Mouse (Mus musculus) natural killer cell, adult 2 months (primary cell): ENCODE results near the gene Cpz.

Experiments
- DNase-seq, 2 experiments: peaks; one replicate each; pipeline ENCODE4 v3.0.0; 2022; ENCODE audit warnings: low spot score in 2 of 2

Gene Cpz

GRCm38 (mm10) chr5:35530442-35530841 lies 4.9 kb upstream of the Cpz start:
- peak in 1 of 2 experiments; percentile 14 for DNase-seq

- no peak for DNase-seq
Observed at GRCm38 (mm10) chr5:35524381-35524780, 1.1 kb downstream of the Cpz start.

- DNase-seq = no peak
Observed at GRCm38 (mm10) chr5:35523735-35524134, 1.8 kb downstream of the Cpz start.

GRCm38 (mm10) chr5:35516781-35517180 lies 8.7 kb downstream of the Cpz start:
- DNase-seq = no peak

- DNase-seq = peak in 1 of 2 experiments; percentile 18
Observed at GRCm38 (mm10) chr5:35510589-35510988, 14.9 kb downstream of the Cpz start.

GRCm38 (mm10) chr5:35505016-35505415 lies 20.5 kb downstream of the Cpz start:
- DNase-seq = no peak

GRCm38 (mm10) chr5:35497344-35497743 lies 28.2 kb downstream of the Cpz start:
- no peak for DNase-seq

GRCm38 (mm10) chr5:35495989-35496388 lies 29.5 kb downstream of the Cpz start:
- DNase-seq = no peak

GRCm38 (mm10) chr5:35494773-35495390 lies 30.6 kb downstream of the Cpz start:
- no peak for DNase-seq

- DNase-seq = no peak
Observed at GRCm38 (mm10) chr5:35493770-35494169, 31.7 kb downstream of the Cpz start.

- no peak for DNase-seq
Observed at GRCm38 (mm10) chr5:35479521-35479920, 46.0 kb downstream of the Cpz start.

GRCm38 (mm10) chr5:35475236-35475635 lies 50.3 kb downstream of the Cpz start:
- DNase-seq = no peak

GRCm38 (mm10) chr5:35470885-35471528 lies 54.5 kb downstream of the Cpz start:
- DNase-seq = no peak

- DNase-seq = no peak
Observed at GRCm38 (mm10) chr5:35465966-35466635, 59.4 kb downstream of the Cpz start.

GRCm38 (mm10) chr5:35462081-35462480 lies 63.4 kb downstream of the Cpz start:
- DNase-seq = peak; percentile 36 to 47

- DNase-seq = no peak
Observed at GRCm38 (mm10) chr5:35459760-35460159, 65.7 kb downstream of the Cpz start.

- no peak for DNase-seq
Observed at GRCm38 (mm10) chr5:35458267-35458666, 67.2 kb downstream of the Cpz start.

GRCm38 (mm10) chr5:35457364-35457763 lies 68.1 kb downstream of the Cpz start:
- DNase-seq = no peak

- DNase-seq = no peak
Observed at GRCm38 (mm10) chr5:35454187-35454800, 71.2 kb downstream of the Cpz start.
